ENCODE assay signal across 17 mouse cellular contexts in the genomic region with DNA sequence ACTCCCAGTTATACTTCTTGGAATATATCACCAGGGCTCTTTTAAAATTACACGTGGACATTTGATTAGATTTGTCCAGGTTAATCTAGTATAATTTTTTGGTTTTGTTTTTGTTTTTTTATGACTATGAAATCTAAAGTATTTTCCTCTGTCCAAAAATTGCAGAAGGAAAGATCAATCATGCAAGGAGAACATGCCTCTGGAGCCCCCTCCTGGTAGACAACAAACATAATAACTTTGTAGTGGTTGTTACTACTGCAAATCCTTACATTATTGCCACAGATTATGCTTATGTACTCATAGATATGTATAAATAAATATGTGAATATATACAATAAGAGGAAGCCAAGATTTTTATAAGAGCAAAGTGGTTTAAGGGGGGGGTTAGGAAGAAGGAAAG.
DNase-seq lines count a peak whose midpoint lies in the region; ATAC-seq and TF ChIP-seq lines count a peak whose summit lies in the region.
"Had no signal": no experiment of that assay in that cellular context is flagged by ENCODE, and none has a peak within 500 bp of the region (broad histone marks: within the 10 kb centered on the region; RNA-seq: fewer than 3 reads in every experiment).

No protein-coding gene starts in this region.

- WGBS in hindbrain, postnatal 0 days: 51% methylated on average over 1 of the region's 1 CpGs
- 42% methylated on average over 1 of the region's 1 CpGs for WGBS in hindbrain, embryonic 13.5 days
- WGBS in liver, postnatal 0 days (ENCODE audit: insufficient replicate concordance): 40% methylated on average over 1 of the region's 1 CpGs
- WGBS in liver, embryonic 12.5 days (ENCODE audit: insufficient replicate concordance): 31% methylated on average over 1 of the region's 1 CpGs

- H3K4me3 ChIP-seq in hindbrain, postnatal 0 days (ENCODE audit: low read length): no peak overlapping the region
- no peak overlapping the region for H3K4me3 ChIP-seq in hindbrain, embryonic 13.5 days
- H3K4me3 ChIP-seq in liver, postnatal 0 days (ENCODE audit: low read depth, low read length): no peak overlapping the region
- no peak overlapping the region for H3K4me3 ChIP-seq in liver, embryonic 12.5 days
- H3K4me3 ChIP-seq: limb, embryonic 12.5 days; lung, embryonic 15.5 days; neural tube, embryonic 13.5 days had no signal

- no peaks in the 10 kb centered on the region for H3K9me3 ChIP-seq in hindbrain, postnatal 0 days (ENCODE audit: low read length)
- H3K9me3 ChIP-seq in hindbrain, embryonic 13.5 days: no peaks in the 10 kb centered on the region
- H3K9me3 ChIP-seq in liver, postnatal 0 days (ENCODE audit: low read length): no peaks in the 10 kb centered on the region
- no peaks in the 10 kb centered on the region for H3K9me3 ChIP-seq in liver, embryonic 12.5 days (replicated peaks)
- H3K9me3 ChIP-seq: limb, embryonic 12.5 days; lung, embryonic 15.5 days; neural tube, embryonic 13.5 days had no signal

- ATAC-seq in hindbrain, postnatal 0 days: no peak
- no peak for ATAC-seq in hindbrain, embryonic 13.5 days (ENCODE audit: low FRiP score)
- ATAC-seq in liver, postnatal 0 days: no peak
- no peak for ATAC-seq in liver, embryonic 12.5 days

- TF ChIP-seq EP300 in liver, postnatal 0 days (IDR thresholded peaks at IDR 0.05; ENCODE audit: low read depth): no peak

- H3K4me1 ChIP-seq in hindbrain, postnatal 0 days (ENCODE audit: insufficient read depth, low read length): no peaks in the 10 kb centered on the region
- no peaks in the 10 kb centered on the region for H3K4me1 ChIP-seq in hindbrain, embryonic 13.5 days (replicated peaks)
- no peaks in the 10 kb centered on the region for H3K4me1 ChIP-seq in liver, postnatal 0 days (ENCODE audit: insufficient read depth)
- no peaks in the 10 kb centered on the region for H3K4me1 ChIP-seq in liver, embryonic 12.5 days
- H3K4me1 ChIP-seq: limb, embryonic 12.5 days; lung, embryonic 15.5 days; neural tube, embryonic 13.5 days had no signal

- H3K27ac ChIP-seq in hindbrain, postnatal 0 days: no peak overlapping the region
- no peak overlapping the region for H3K27ac ChIP-seq in hindbrain, embryonic 13.5 days
- no peak overlapping the region for H3K27ac ChIP-seq in liver, postnatal 0 days (ENCODE audit: low read depth)
- no peak overlapping the region for H3K27ac ChIP-seq in liver, embryonic 12.5 days
- H3K27ac ChIP-seq: limb, embryonic 12.5 days; lung, embryonic 15.5 days; neural tube, embryonic 13.5 days had no signal

- H3K9ac ChIP-seq in hindbrain, postnatal 0 days (replicated peaks; ENCODE audit: low read length): no peak overlapping the region
- H3K9ac ChIP-seq in hindbrain, embryonic 13.5 days: no peak overlapping the region
- no peak overlapping the region for H3K9ac ChIP-seq in liver, postnatal 0 days (replicated peaks)
- H3K9ac ChIP-seq in liver, embryonic 12.5 days: no peak overlapping the region
- H3K9ac ChIP-seq: limb, embryonic 12.5 days; lung, embryonic 15.5 days; neural tube, embryonic 13.5 days had no signal

- H3K4me2 ChIP-seq in hindbrain, postnatal 0 days (ENCODE audit: low read depth, low read length): no peak overlapping the region
- H3K4me2 ChIP-seq in hindbrain, embryonic 13.5 days: no peak overlapping the region
- no peak overlapping the region for H3K4me2 ChIP-seq in liver, postnatal 0 days (ENCODE audit: low read depth, low read length)
- no peak overlapping the region for H3K4me2 ChIP-seq in liver, embryonic 12.5 days
- H3K4me2 ChIP-seq: limb, embryonic 12.5 days; lung, embryonic 15.5 days; midbrain, embryonic 11.5 days; neural tube, embryonic 13.5 days had no signal

- no peak for TF ChIP-seq POLR2A in brain, embryonic 14.5 days (IDR thresholded peaks at IDR 0.05; ENCODE audit: borderline replicate concordance, extremely low read depth, insufficient read depth, insufficient read length, poor library complexity, severe bottlenecking)

- TF ChIP-seq CTCF in hindbrain, postnatal 0 days (IDR thresholded peaks at IDR 0.05; ENCODE audit: low read depth): peak; percentile 52
- TF ChIP-seq CTCF in liver, postnatal 0 days (IDR thresholded peaks at IDR 0.05; ENCODE audit: low read depth): 0 out of 2 replicates have a peak, but pooled peaks have one; percentile 13
- no peak for TF ChIP-seq CTCF in brain, embryonic 14.5 days (IDR thresholded peaks at IDR 0.05; ENCODE audit: borderline replicate concordance, extremely low read depth, insufficient read depth, insufficient read length)

- no peaks in the 10 kb centered on the region for H3K27me3 ChIP-seq in hindbrain, postnatal 0 days (ENCODE audit: insufficient read depth, low read length)
- H3K27me3 ChIP-seq in hindbrain, embryonic 13.5 days: no peaks in the 10 kb centered on the region
- no peaks in the 10 kb centered on the region for H3K27me3 ChIP-seq in liver, postnatal 0 days (ENCODE audit: insufficient read depth, low read length)
- no peaks in the 10 kb centered on the region for H3K27me3 ChIP-seq in liver, embryonic 12.5 days (replicated peaks)
- H3K27me3 ChIP-seq: limb, embryonic 12.5 days; lung, embryonic 15.5 days; neural tube, embryonic 13.5 days had no signal

- no peaks in the 10 kb centered on the region for H3K36me3 ChIP-seq in hindbrain, postnatal 0 days (ENCODE audit: insufficient read depth, low read length)
- no peaks in the 10 kb centered on the region for H3K36me3 ChIP-seq in hindbrain, embryonic 13.5 days
- no peaks in the 10 kb centered on the region for H3K36me3 ChIP-seq in liver, postnatal 0 days (replicated peaks; ENCODE audit: insufficient read depth, low read length)
- H3K36me3 ChIP-seq in liver, embryonic 12.5 days: no peaks in the 10 kb centered on the region
- H3K36me3 ChIP-seq: limb, embryonic 12.5 days; lung, embryonic 15.5 days; neural tube, embryonic 13.5 days had no signal

- peak; percentile 28 to 46 for DNase-seq in cerebellum, postnatal 10 days
- no peak for DNase-seq in cerebellum, adult 9-11 months
- peak; percentile 34 for DNase-seq in hindbrain, postnatal 0 days (ENCODE audit: low spot score)
- DNase-seq in liver, postnatal 0 days: no peak
- DNase-seq in brain, embryonic 14.5 days (ENCODE audit: low read depth): peak; percentile 41
- no peak for DNase-seq in left cerebral cortex, adult 8-10 months (ENCODE audit: low spot score in 2 of 2)
- DNase-seq: cerebellum, adult 18-20 months; heart, adult 18-20 months; heart, postnatal 4 days; right cerebral cortex, postnatal 25 days; thymus, postnatal 14 days had no signal

Comparison
In these comparisons a context has a peak if more than half of its experiments do, and no peak if none do; other contexts are left out.
1. DNase-seq: peak in cerebellum, postnatal 10 days (2 of 2), hindbrain, postnatal 0 days (single experiment) and brain, embryonic 14.5 days (single experiment); none in cerebellum, adult 9-11 months (single experiment), liver, postnatal 0 days (single experiment) and left cerebral cortex, adult 8-10 months (0 of 2).